ENCODE assay signal across 24 mouse cellular contexts in the genomic region with DNA sequence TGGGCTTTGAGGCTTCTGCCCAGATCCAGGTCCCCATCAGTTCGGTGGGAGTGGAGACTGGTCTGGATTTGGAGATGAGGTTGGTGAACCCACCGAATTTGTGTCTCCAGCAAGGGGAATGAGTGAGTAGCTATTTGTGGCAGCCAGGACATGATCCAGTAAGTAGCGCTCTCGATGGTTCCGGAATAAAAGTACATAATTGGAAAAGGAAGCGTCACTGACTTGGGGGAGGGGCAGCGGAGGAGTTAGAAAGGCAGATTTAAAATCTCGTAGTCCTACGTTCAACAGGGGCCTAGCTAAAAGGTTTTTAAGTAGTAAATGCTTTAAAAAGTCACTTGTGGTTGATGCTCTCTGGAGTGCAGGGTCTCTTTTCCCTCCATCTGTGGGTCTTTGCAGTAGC. TPM values are rescaled to one million over a fixed set of nuclear protein-coding genes. Genes with fewer than 3 reads are reported as not detected.
DNase-seq lines count a peak whose midpoint lies in the region; ATAC-seq and TF ChIP-seq lines count a peak whose summit lies in the region.
"Had no signal": no experiment of that assay in that cellular context is flagged by ENCODE, and none has a peak within 500 bp of the region (broad histone marks: within the 10 kb centered on the region; RNA-seq: fewer than 3 reads in every experiment).

No protein-coding gene starts in this region.

- WGBS in forebrain, embryonic 15.5 days, result 51% methylated on average over 9 of the region's 9 CpGs
- 69% methylated on average over 9 of the region's 9 CpGs for whole genome bisulfite sequencing in forebrain, embryonic 11.5 days
- WGBS in embryonic facial prominence, embryonic 10.5 days, result 66% methylated on average over 9 of the region's 9 CpGs
- 80% methylated on average over 9 of the region's 9 CpGs for WGBS in cerebellum, adult 2 months

- no peaks in the 10 kb centered on the region for H3K27me3 ChIP-seq in forebrain, embryonic 15.5 days
- H3K27me3 ChIP-seq in forebrain, embryonic 11.5 days (ENCODE audit: control insufficient read depth, insufficient read depth, low read length), result no peaks in the 10 kb centered on the region
- peaks cover 63% of the 10 kb centered on the region for H3K27me3 ChIP-seq in embryonic facial prominence, embryonic 10.5 days (replicated peaks; ENCODE audit: low read depth, poor library complexity, severe bottlenecking)
- H3K27me3 ChIP-seq in cerebellum, adult 2 months (ENCODE audit: control insufficient read depth, insufficient read depth, low read length), result no peaks in the 10 kb centered on the region; the same call in 1 of the 2 replicates

- H3K4me1 ChIP-seq in forebrain, embryonic 15.5 days, result peaks cover 92% of the 10 kb centered on the region
- H3K4me1 ChIP-seq in forebrain, embryonic 11.5 days (replicated peaks; ENCODE audit: control insufficient read depth, insufficient read depth, low read length), result peaks cover 18% of the 10 kb centered on the region
- peaks cover 12% of the 10 kb centered on the region for H3K4me1 ChIP-seq in cortical plate, adult 2 months (ENCODE audit: control insufficient read depth, insufficient read depth, low read length)
- H3K4me1 ChIP-seq in embryonic facial prominence, embryonic 10.5 days, result peaks cover 29% of the 10 kb centered on the region
- H3K4me1 ChIP-seq in cerebellum, adult 2 months (ENCODE audit: control insufficient read depth, insufficient read depth, low read length), result peaks cover 9% of the 10 kb centered on the region

- peak overlapping the region; percentile 95 for H3K27ac ChIP-seq in forebrain, embryonic 15.5 days (replicated peaks)
- H3K27ac ChIP-seq in forebrain, embryonic 11.5 days (ENCODE audit: low read depth, low read length), result no peak overlapping the region
- peak overlapping the region; percentile 66; the same call in 1 of the 2 replicates for H3K27ac ChIP-seq in cortical plate, adult 2 months (ENCODE audit: insufficient read depth, low read length)
- no peak overlapping the region for H3K27ac ChIP-seq in embryonic facial prominence, embryonic 10.5 days (replicated peaks)
- no peak overlapping the region for H3K27ac ChIP-seq in cerebellum, adult 2 months (ENCODE audit: insufficient read depth, low read length)
- H3K27ac ChIP-seq: embryonic facial prominence, embryonic 12.5 days; heart, embryonic 15.5 days; hindbrain, embryonic 15.5 days; midbrain, embryonic 10.5 days had no signal

- H3K36me3 ChIP-seq in forebrain, embryonic 15.5 days, result no peaks in the 10 kb centered on the region
- no peaks in the 10 kb centered on the region for H3K36me3 ChIP-seq in forebrain, embryonic 11.5 days (ENCODE audit: control insufficient read depth, insufficient read depth, low read length)
- H3K36me3 ChIP-seq in embryonic facial prominence, embryonic 10.5 days (replicated peaks), result no peaks in the 10 kb centered on the region
- H3K36me3 ChIP-seq: embryonic facial prominence, embryonic 12.5 days; G1E; heart, embryonic 15.5 days; hindbrain, embryonic 15.5 days; midbrain, embryonic 10.5 days had no signal

- TF ChIP-seq POLR2A in cortical plate, adult 2 months (IDR thresholded peaks at IDR 0.05; ENCODE audit: extremely low read depth, insufficient read depth, low read length), result no peak
- no peak for TF ChIP-seq POLR2A in cerebellum, adult 2 months (IDR thresholded peaks at IDR 0.05; ENCODE audit: borderline replicate concordance, insufficient read depth, low read length)

- H3K9ac ChIP-seq in forebrain, embryonic 15.5 days (replicated peaks), result no peak overlapping the region; the same call in 1 of the 2 replicates
- no peak overlapping the region for H3K9ac ChIP-seq in forebrain, embryonic 11.5 days (ENCODE audit: low read length)
- H3K9ac ChIP-seq: embryonic facial prominence, embryonic 12.5 days; heart, embryonic 15.5 days; hindbrain, embryonic 15.5 days; liver, postnatal 0 days had no signal

- H3K9me3 ChIP-seq in forebrain, embryonic 15.5 days, result no peaks in the 10 kb centered on the region
- H3K9me3 ChIP-seq in forebrain, embryonic 11.5 days (ENCODE audit: control insufficient read depth, low read length), result no peaks in the 10 kb centered on the region
- no peaks in the 10 kb centered on the region for H3K9me3 ChIP-seq in embryonic facial prominence, embryonic 10.5 days
- H3K9me3 ChIP-seq: embryonic facial prominence, embryonic 12.5 days; heart, embryonic 15.5 days; hindbrain, embryonic 15.5 days; midbrain, embryonic 10.5 days had no signal

- ATAC-seq in forebrain, embryonic 15.5 days (replicated peaks), result no peak
- ATAC-seq in forebrain, embryonic 11.5 days (replicated peaks; ENCODE audit: low FRiP score), result no peak
- ATAC-seq: activated CD4-positive, CD25-positive, alpha-beta regulatory T cell, adult 4 months; intestine, embryonic 16.5 days; liver, postnatal 0 days had no signal

- H3K4me2 ChIP-seq in forebrain, embryonic 15.5 days (replicated peaks), result peak overlapping the region; percentile 80
- no peak overlapping the region for H3K4me2 ChIP-seq in forebrain, embryonic 11.5 days (ENCODE audit: low read depth, low read length, severe bottlenecking)
- H3K4me2 ChIP-seq: embryonic facial prominence, embryonic 12.5 days; heart, embryonic 15.5 days; hindbrain, embryonic 15.5 days had no signal

- H3K4me3 ChIP-seq in forebrain, embryonic 15.5 days, result peak overlapping the region; percentile 80
- H3K4me3 ChIP-seq in forebrain, embryonic 11.5 days (ENCODE audit: low read depth, low read length), result no peak overlapping the region
- H3K4me3 ChIP-seq in cortical plate, adult 2 months (ENCODE audit: insufficient read depth, low read length), result peak overlapping the region; percentile 8; the same call in 1 of the 2 replicates
- H3K4me3 ChIP-seq in embryonic facial prominence, embryonic 10.5 days, result no peak overlapping the region
- no peak overlapping the region for H3K4me3 ChIP-seq in cerebellum, adult 2 months (replicated peaks; ENCODE audit: insufficient read depth, low read depth, low read length)
- H3K4me3 ChIP-seq: embryonic facial prominence, embryonic 12.5 days; erythroblast, embryonic 14.5 days; heart, embryonic 15.5 days; hindbrain, embryonic 15.5 days; midbrain, embryonic 10.5 days had no signal

- intact Hi-C loops in left cerebral cortex, postnatal 10 days (cut with DNase I), result loop anchor here (5.0 kb wide), 2 partner anchors 58 to 283 kb away; partner anchors contain the start of gene Efcab6

- no peak for DNase-seq in forebrain, embryonic 11.5 days (ENCODE audit: low spot score)
- peak; percentile 63 to 68 for DNase-seq in left cerebral cortex, postnatal 10 days (ENCODE audit: extremely low spot score in 1 of 2, low spot score in 2 of 2)
- peak; percentile 72 for DNase-seq in right cerebral cortex, postnatal 14 days
- DNase-seq in embryonic facial prominence, embryonic 10.5 days (ENCODE audit: low spot score), result no peak
- no peak for DNase-seq in cerebellum, adult 2 months
- DNase-seq in cerebellum, postnatal 14 days, result no peak
- DNase-seq: adrenal gland, postnatal 14 days; cerebellum, adult 11-12 months; gastrocnemius, postnatal 25 days; heart, postnatal 4 days; liver; liver, postnatal 0 days had no signal

- TF ChIP-seq CTCF in cortical plate, adult 2 months (IDR thresholded peaks at IDR 0.05; ENCODE audit: extremely low read depth, insufficient read depth, low read length), result no peak
- no peak for TF ChIP-seq CTCF in cerebellum, adult 2 months (IDR thresholded peaks at IDR 0.05; ENCODE audit: borderline replicate concordance, insufficient read depth, low read depth, low read length)

RNA-seq across cellular contexts. Expression of gene Mpped1, which starts 5.5 kb away (rescaled TPM):
- polyA plus RNA-seq in forebrain, embryonic 15.5 days (2015; fragmentation: Nextera tagmentation; extraction: Ambion mirVana), result 323 and 347 TPM in 2 replicates
- 39.2 and 40.6 TPM in 2 replicates for polyA plus RNA-seq in forebrain, embryonic 11.5 days (2014; fragmentation: Nextera tagmentation; extraction: Ambion mirVana)
- 160 and 176 TPM in 2 replicates for polyA plus RNA-seq in cortical plate, adult 2 months (2012; rRNA removed)
- 100 to 1,000 TPM; 270 to 308 TPM for total RNA-seq in left cerebral cortex, postnatal 10 days (2021)
- polyA plus RNA-seq in embryonic facial prominence, embryonic 10.5 days (2016; fragmentation: Nextera tagmentation; extraction: Ambion mirVana), result 6.4 and 7.0 TPM in 2 replicates
- polyA plus RNA-seq in cerebellum, adult 2 months (2012; rRNA removed), result 9.7 and 12.0 TPM in 2 replicates
- total RNA-seq: adrenal gland, postnatal 14 days; G1E; gastrocnemius, postnatal 25 days; heart, adult 8-10 months; heart, postnatal 4 days had no signal
- polyA plus RNA-seq: activated CD4-positive, CD25-positive, alpha-beta regulatory T cell, adult 4 months; erythroblast, embryonic 14.5 days; G1E; large intestine, adult 2 months; liver, postnatal 0 days had no signal

RNA-seq across cellular contexts. Expression of gene Scube1, which starts 60.0 kb away (rescaled TPM):
- polyA plus RNA-seq in forebrain, embryonic 15.5 days (2015; fragmentation: Nextera tagmentation; extraction: Ambion mirVana), result 17.9 and 20.9 TPM in 2 replicates
- polyA plus RNA-seq in forebrain, embryonic 11.5 days (2014; fragmentation: Nextera tagmentation; extraction: Ambion mirVana), result 33.9 and 38.0 TPM in 2 replicates
- polyA plus RNA-seq in cortical plate, adult 2 months (2012; rRNA removed), result 26.7 and 29.2 TPM in 2 replicates
- 10 to 100 TPM; 38.2 to 39.3 TPM for total RNA-seq in left cerebral cortex, postnatal 10 days (2021)
- polyA plus RNA-seq in embryonic facial prominence, embryonic 10.5 days (2016; fragmentation: Nextera tagmentation; extraction: Ambion mirVana), result 51.4 and 52.4 TPM in 2 replicates
- 2.9 and 3.1 TPM in 2 replicates for polyA plus RNA-seq in cerebellum, adult 2 months (2012; rRNA removed)
- polyA plus RNA-seq: activated CD4-positive, CD25-positive, alpha-beta regulatory T cell, adult 4 months; erythroblast, embryonic 14.5 days; G1E had no signal

Comparison
In these comparisons a context has a peak if more than half of its experiments do, and no peak if none do; other contexts are left out.
1. H3K27ac ChIP-seq: peak in forebrain, embryonic 15.5 days (single experiment) and cortical plate, adult 2 months (single experiment); none in forebrain, embryonic 11.5 days (single experiment), embryonic facial prominence, embryonic 10.5 days (single experiment) and cerebellum, adult 2 months (single experiment).
2. H3K4me3 ChIP-seq: peak in forebrain, embryonic 15.5 days (single experiment) and cortical plate, adult 2 months (single experiment); none in forebrain, embryonic 11.5 days (single experiment), embryonic facial prominence, embryonic 10.5 days (single experiment) and cerebellum, adult 2 months (single experiment).
3. DNase-seq: peak in left cerebral cortex, postnatal 10 days (2 of 2) and right cerebral cortex, postnatal 14 days (single experiment); none in forebrain, embryonic 11.5 days (single experiment), embryonic facial prominence, embryonic 10.5 days (single experiment), cerebellum, adult 2 months (0 of 2) and cerebellum, postnatal 14 days (0 of 2).